Mouse (Mus musculus): Measurements from ENCODE around the gene Slc15a4. TPM values are rescaled to one million over a fixed set of nuclear protein-coding genes. Genes with fewer than 3 reads are reported as not detected.

Slc15a4 gene
- polyA plus RNA-seq, 1 experiment, result 33.7 TPM

GRCm38 (mm10) chr5:127624427-127625213 lies 8.1 kb downstream of the Slc15a4 start:
- TF ChIP-seq CTCF (IDR thresholded peaks at IDR 0.05; ENCODE audit: insufficient read depth, low read length) (no peak), POLR2A (IDR thresholded peaks at IDR 0.05; ENCODE audit: borderline replicate concordance, extremely low read depth, low read depth, low read length) (no peak)
- 67% methylated on average over 10 of the region's 10 CpGs for WGBS
- no peak for DNase-seq
- Histone ChIP-seq H3K4me3 (replicated peaks; ENCODE audit: extremely low read depth, low read depth, low read length) (no peak overlapping the region), H3K4me1 (ENCODE audit: control insufficient read depth, insufficient read depth, low read length) (no peaks in the 10 kb centered on the region)

DNA sequence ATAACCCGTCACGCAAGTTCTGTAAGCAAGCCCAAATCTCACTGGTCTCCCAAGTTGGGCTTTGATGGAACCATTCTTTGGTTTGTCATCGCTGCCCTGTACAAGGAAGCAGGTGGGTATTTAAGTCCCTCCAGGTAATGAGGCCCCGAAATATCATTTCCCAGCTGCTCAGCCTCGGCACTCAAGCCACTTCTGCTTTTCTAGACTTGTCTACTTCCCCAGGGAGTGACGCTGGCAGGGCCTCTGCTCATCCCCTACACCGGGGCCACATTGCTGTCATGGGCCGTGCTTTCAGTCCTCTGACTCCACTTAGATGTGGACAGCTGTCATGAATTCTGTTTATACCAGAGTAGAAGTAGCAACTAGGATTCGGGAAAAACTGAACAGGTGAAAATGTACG lies 11.6 kb downstream of the Slc15a4 start:
- WGBS, result 66% methylated on average over 10 of the region's 10 CpGs
- H3K4me1 ChIP-seq (ENCODE audit: control insufficient read depth, insufficient read depth, low read length), result peaks cover 3% of the 10 kb centered on the region
- H3K4me3 ChIP-seq (replicated peaks; ENCODE audit: extremely low read depth, low read depth, low read length), result no peak overlapping the region
- TF ChIP-seq CTCF (IDR thresholded peaks at IDR 0.05; ENCODE audit: insufficient read depth, low read length) (no peak), POLR2A (IDR thresholded peaks at IDR 0.05; ENCODE audit: borderline replicate concordance, extremely low read depth, low read depth, low read length) (no peak)
- no peak for DNase-seq

- 63% methylated on average over 8 of the region's 8 CpGs for WGBS
- DNase-seq, result no peak
- Histone ChIP-seq H3K4me1 (ENCODE audit: control insufficient read depth, insufficient read depth, low read length) (peaks cover 10% of the 10 kb centered on the region), H3K4me3 (replicated peaks; ENCODE audit: extremely low read depth, low read depth, low read length) (no peak overlapping the region)
- TF ChIP-seq POLR2A (IDR thresholded peaks at IDR 0.05; ENCODE audit: borderline replicate concordance, extremely low read depth, low read depth, low read length) (no peak), CTCF (IDR thresholded peaks at IDR 0.05; ENCODE audit: insufficient read depth, low read length) (no peak)
Measured at GRCm38 (mm10) chr5:127620371-127620770, 12.3 kb downstream of the Slc15a4 start.

GRCm38 (mm10) chr5:127618834-127619233 lies 13.9 kb downstream of the Slc15a4 start:
- no peak overlapping the region for H3K4me3 ChIP-seq (replicated peaks; ENCODE audit: extremely low read depth, low read depth, low read length)
- 55% methylated on average over 3 of the region's 3 CpGs for WGBS
- TF ChIP-seq POLR2A (IDR thresholded peaks at IDR 0.05; ENCODE audit: borderline replicate concordance, extremely low read depth, low read depth, low read length) (no peak), CTCF (IDR thresholded peaks at IDR 0.05; ENCODE audit: insufficient read depth, low read length) (no peak)
- no peak for DNase-seq
- peaks cover 20% of the 10 kb centered on the region for H3K4me1 ChIP-seq (ENCODE audit: control insufficient read depth, insufficient read depth, low read length)

GRCm38 (mm10) chr5:127616884-127617635 lies 15.6 kb downstream of the Slc15a4 start:
- TF ChIP-seq POLR2A (IDR thresholded peaks at IDR 0.05; ENCODE audit: borderline replicate concordance, extremely low read depth, low read depth, low read length) (peak; percentile 90), CTCF (IDR thresholded peaks at IDR 0.05; ENCODE audit: insufficient read depth, low read length) (no peak)
- Histone ChIP-seq H3K4me3 (replicated peaks; ENCODE audit: extremely low read depth, low read depth, low read length) (peak overlapping the region; percentile 94), H3K4me1 (ENCODE audit: control insufficient read depth, insufficient read depth, low read length) (peaks cover 29% of the 10 kb centered on the region)
- peak; percentile 98 for DNase-seq
- under 1% methylated on average over 91 of the region's 91 CpGs for WGBS

DNA sequence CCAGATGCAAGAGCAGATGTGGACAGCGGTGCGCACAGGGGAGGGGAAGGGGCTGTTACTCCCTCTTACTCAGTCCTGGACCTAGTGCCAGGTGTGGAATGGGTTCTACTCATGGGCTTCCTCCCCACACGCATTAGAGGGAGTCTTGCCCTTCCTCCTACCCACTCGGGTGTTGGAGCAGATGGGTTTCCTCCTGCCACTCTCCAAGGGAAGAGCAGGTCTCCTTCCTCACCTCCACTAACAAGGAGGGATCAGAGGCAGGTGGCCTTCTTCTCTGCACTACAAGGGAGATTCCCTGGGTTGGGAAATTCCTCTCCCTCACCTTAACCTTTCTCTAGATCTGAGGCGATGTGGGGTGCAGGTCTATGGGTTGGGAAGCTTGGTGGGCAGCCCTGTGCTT lies 16.5 kb downstream of the Slc15a4 start:
- 9% methylated on average over 5 of the region's 5 CpGs for WGBS
- TF ChIP-seq POLR2A (IDR thresholded peaks at IDR 0.05; ENCODE audit: borderline replicate concordance, extremely low read depth, low read depth, low read length) (no peak), CTCF (IDR thresholded peaks at IDR 0.05; ENCODE audit: insufficient read depth, low read length) (no peak)
- DNase-seq, result no peak
- H3K4me3 ChIP-seq (replicated peaks; ENCODE audit: extremely low read depth, low read depth, low read length), result peak overlapping the region; percentile 94
- H3K4me1 ChIP-seq (ENCODE audit: control insufficient read depth, insufficient read depth, low read length), result peaks cover 34% of the 10 kb centered on the region

- WGBS, result 53% methylated on average over 3 of the region's 3 CpGs
Measured at GRCm38 (mm10) chr5:127615459-127615858, 17.2 kb downstream of the Slc15a4 start.

GRCm38 (mm10) chr5:127612397-127612796 lies 20.3 kb downstream of the Slc15a4 start:
- Histone ChIP-seq H3K4me3 (replicated peaks; ENCODE audit: extremely low read depth, low read depth, low read length) (no peak overlapping the region), H3K4me1 (ENCODE audit: control insufficient read depth, insufficient read depth, low read length) (peaks cover 48% of the 10 kb centered on the region)
- TF ChIP-seq POLR2A (IDR thresholded peaks at IDR 0.05; ENCODE audit: borderline replicate concordance, extremely low read depth, low read depth, low read length), result no peak
- TF ChIP-seq CTCF (IDR thresholded peaks at IDR 0.05; ENCODE audit: insufficient read depth, low read length), result no peak
- no peak for DNase-seq
- 94% methylated on average over 6 of the region's 6 CpGs for WGBS

More at GRCm38 (mm10) chr5:127615459-127615858, 17.2 kb downstream of the Slc15a4 start:
- TF ChIP-seq POLR2A (IDR thresholded peaks at IDR 0.05; ENCODE audit: borderline replicate concordance, extremely low read depth, low read depth, low read length), result no peak
- no peak for TF ChIP-seq CTCF (IDR thresholded peaks at IDR 0.05; ENCODE audit: insufficient read depth, low read length)
- no peak for DNase-seq
- Histone ChIP-seq H3K4me1 (ENCODE audit: control insufficient read depth, insufficient read depth, low read length) (peaks cover 38% of the 10 kb centered on the region), H3K4me3 (replicated peaks; ENCODE audit: extremely low read depth, low read depth, low read length) (peak overlapping the region; percentile 31)

DNA sequence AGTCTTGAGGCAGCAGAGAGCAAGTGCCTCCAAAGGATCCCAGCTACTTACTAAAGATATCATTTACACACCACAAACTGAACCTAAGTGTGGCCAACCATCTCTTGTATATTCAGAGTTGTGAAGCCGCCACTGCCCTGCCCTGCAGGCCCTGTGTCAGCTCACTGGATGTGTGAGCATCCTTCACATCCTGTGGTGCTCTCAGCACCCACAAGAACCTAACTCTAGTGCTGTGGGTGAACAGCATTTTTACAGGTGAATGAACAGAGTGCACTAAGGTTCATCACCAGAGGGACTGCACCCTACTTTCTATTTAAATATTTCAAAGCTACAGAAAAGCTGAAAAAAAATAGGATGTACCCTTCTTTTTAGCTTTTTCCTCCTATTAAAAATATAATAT lies 20.8 kb downstream of the Slc15a4 start:
- no peak for DNase-seq
- Histone ChIP-seq H3K4me3 (replicated peaks; ENCODE audit: extremely low read depth, low read depth, low read length) (no peak overlapping the region), H3K4me1 (ENCODE audit: control insufficient read depth, insufficient read depth, low read length) (peaks cover 48% of the 10 kb centered on the region)
- TF ChIP-seq POLR2A (IDR thresholded peaks at IDR 0.05; ENCODE audit: borderline replicate concordance, extremely low read depth, low read depth, low read length), result no peak
- no peak for TF ChIP-seq CTCF (IDR thresholded peaks at IDR 0.05; ENCODE audit: insufficient read depth, low read length)
- 58% methylated on average over 1 of the region's 1 CpGs for WGBS
